Mouse (Mus musculus) kidney, adult 2 months (tissue): ENCODE measurements around the gene Yeats4.

Source experiments
- CTCF ChIP-seq: fragments of 200-500 bp; conservative IDR thresholded peaks from 2 replicates; pipeline ENCODE4 v1.5.1; 2011; ENCODE audit warnings: low read depth, mild to moderate bottlenecking, control low read depth, low read length, moderate library complexity, mixed read lengths; ENCODE audit not compliant: insufficient read depth, insufficient read length
- POLR2A ChIP-seq: fragments of 200-500 bp; IDR thresholded peaks from one replicate; pipeline ENCODE4 v1.6.1; 2011; ENCODE audit warnings: low read depth, low read length, control low read depth

GRCm38 (mm10) chr10:117199701-117200100 is 24.6 kb downstream of the Yeats4 start:
- TF ChIP-seq CTCF (no peak), POLR2A (no peak)
